Mouse (Mus musculus): ENCODE results near the gene Olfr1217. TPM values are rescaled to one million over a fixed set of nuclear protein-coding genes. Genes with fewer than 3 reads are reported as not detected.

Olfr1217 gene
- not detected in 2 replicates for polyA plus RNA-seq (2012; rRNA removed; ENCODE audit: low replicate concordance)

DNA sequence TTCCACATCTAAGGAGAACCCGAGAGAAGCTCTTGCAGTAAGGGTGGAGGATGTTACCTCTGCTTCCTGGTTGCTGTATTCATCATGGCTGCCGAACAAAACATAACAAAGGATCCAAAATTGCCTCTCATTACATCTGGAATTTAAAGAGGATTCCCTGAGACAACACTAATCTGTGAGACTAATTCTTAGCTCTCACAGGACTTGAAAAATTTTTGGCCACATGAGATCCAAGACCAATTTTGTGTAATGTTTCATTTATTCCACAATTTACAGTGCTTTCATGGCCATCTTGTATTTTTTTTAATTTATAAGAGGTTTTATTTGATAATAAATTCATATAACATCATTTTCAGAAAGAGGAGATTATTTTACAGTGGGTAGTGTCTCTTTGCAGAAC is at the start of gene Olfr1217:
Gene Olfr1217 (minus strand): TSS at position 101 of the 400 bp plus-strand sequence.

DNA sequence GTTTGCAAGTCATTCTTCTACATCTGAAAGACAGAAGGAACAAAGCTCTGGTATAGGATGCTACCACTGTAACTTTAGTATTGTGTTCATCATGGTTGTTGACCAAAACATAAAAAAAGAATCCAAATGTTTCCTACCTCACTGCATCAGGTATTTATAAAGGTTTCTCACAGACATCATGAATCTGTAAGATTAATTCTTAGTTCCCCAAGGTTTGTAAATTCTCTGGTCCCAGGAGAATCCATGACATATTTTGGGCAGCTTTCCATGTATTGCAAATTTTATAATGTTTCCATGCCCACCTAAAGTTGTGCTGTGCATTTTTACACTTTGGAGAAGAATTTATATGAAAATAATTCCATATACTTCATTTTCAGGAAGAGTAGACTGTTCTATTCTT is 29.2 kb upstream of the Olfr1217 start, which contains the start of gene Olfr1218:
Gene Olfr1218 (minus strand): TSS at position 101 of the 400 bp plus-strand sequence.

GRCm38 (mm10) chr2:89018240-89018639 is 13.6 kb downstream of the Olfr1217 start, which contains the start of gene Olfr1216:
TSS of gene Olfr1216 (minus strand) at chr2:89018340.

GRCm38 (mm10) chr2:89006873-89007272 is 25.0 kb downstream of the Olfr1217 start, which contains the start of gene Olfr1215:
TSS of gene Olfr1215 (minus strand) at chr2:89006973.

DNA sequence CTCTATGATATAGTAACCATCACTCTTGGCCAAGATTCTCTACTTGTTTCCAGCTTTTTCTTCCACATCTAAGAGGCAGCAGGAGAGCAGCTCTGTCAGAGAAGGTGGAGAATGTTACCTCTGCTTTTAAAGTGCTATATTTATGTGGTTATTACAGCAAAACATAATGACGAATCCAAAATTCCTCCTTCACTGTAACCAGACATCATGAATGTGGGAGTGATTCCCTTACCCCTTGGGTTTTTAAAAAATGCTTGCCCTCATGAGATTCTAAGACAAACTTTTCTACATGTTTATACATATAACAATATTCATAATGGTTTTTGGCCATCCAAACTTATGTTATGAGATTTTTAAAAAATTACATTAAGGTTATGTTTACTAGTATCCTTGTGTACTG is 39.3 kb downstream of the Olfr1217 start, which contains the start of gene Olfr1214:
Gene Olfr1214 (minus strand): TSS at position 101 of the 400 bp plus-strand sequence.

DNA sequence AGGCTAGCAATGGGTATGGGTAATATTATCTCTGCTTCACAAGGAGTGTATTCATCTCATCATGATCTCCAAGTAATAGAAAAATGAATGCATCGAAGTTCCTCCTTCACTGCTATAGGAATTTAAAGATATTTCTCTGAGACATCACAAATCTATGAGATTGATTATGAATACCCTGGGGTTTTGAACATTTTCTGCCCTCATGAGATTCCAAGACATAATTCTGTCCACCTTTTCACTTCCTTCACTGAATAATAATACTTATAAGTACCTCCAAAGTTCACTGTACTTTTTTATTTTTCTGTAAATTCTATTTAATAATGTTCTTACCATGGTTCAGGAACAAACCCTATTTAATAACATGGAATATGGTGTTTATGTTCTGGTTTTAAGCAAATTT is 51.7 kb downstream of the Olfr1217 start, which contains the start of gene Gm13762:
Gene Gm13762 (minus strand): TSS at position 101 of the 400 bp plus-strand sequence.

Other genes starting within 250 kb of the Olfr1217 start
- gene Olfr1201, start 239.0 kb downstream of the Olfr1217 start, polyA plus RNA-seq (2012; rRNA removed; ENCODE audit: low replicate concordance), result not detected in 2 replicates
- not detected in 2 replicates for gene Olfr1202, start 217.6 kb downstream of the Olfr1217 start, polyA plus RNA-seq (2012; rRNA removed; ENCODE audit: low replicate concordance)
- gene Olfr1205, start 202.3 kb downstream of the Olfr1217 start, polyA plus RNA-seq (2012; rRNA removed; ENCODE audit: low replicate concordance), result not detected in 2 replicates
- gene Olfr1204, start 182.8 kb downstream of the Olfr1217 start, polyA plus RNA-seq (2012; rRNA removed; ENCODE audit: low replicate concordance), result not detected in 2 replicates
- not detected in 2 replicates for gene Olfr1206, start 168.8 kb downstream of the Olfr1217 start, polyA plus RNA-seq (2012; rRNA removed; ENCODE audit: low replicate concordance)
- gene Olfr1208, start 129.8 kb downstream of the Olfr1217 start, polyA plus RNA-seq (2012; rRNA removed; ENCODE audit: low replicate concordance), result not detected in 2 replicates
- gene Olfr1209, start 116.9 kb downstream of the Olfr1217 start, polyA plus RNA-seq (2012; rRNA removed; ENCODE audit: low replicate concordance), result not detected in 2 replicates
- not detected in 2 replicates for gene Olfr1211, start 94.0 kb downstream of the Olfr1217 start, polyA plus RNA-seq (2012; rRNA removed; ENCODE audit: low replicate concordance)
- gene Olfr1212, start 78.1 kb downstream of the Olfr1217 start, polyA plus RNA-seq (2012; rRNA removed; ENCODE audit: low replicate concordance), result not detected in 2 replicates
- gene Gm13762, start 51.8 kb downstream of the Olfr1217 start, polyA plus RNA-seq (2012; rRNA removed; ENCODE audit: low replicate concordance), result not detected in 2 replicates
- gene Olfr1214, start 39.4 kb downstream of the Olfr1217 start, polyA plus RNA-seq (2012; rRNA removed; ENCODE audit: low replicate concordance), result not detected in 2 replicates
- gene Olfr1215, start 25.1 kb downstream of the Olfr1217 start, polyA plus RNA-seq (2012; rRNA removed; ENCODE audit: low replicate concordance), result not detected in 2 replicates
- not detected in 2 replicates for gene Olfr1216, start 13.7 kb downstream of the Olfr1217 start, polyA plus RNA-seq (2012; rRNA removed; ENCODE audit: low replicate concordance)
- not detected in 2 replicates for gene Olfr1218, start 29.1 kb upstream of the Olfr1217 start, polyA plus RNA-seq (2012; rRNA removed; ENCODE audit: low replicate concordance)
- not detected in 2 replicates for gene Olfr1219, start 51.4 kb upstream of the Olfr1217 start, polyA plus RNA-seq (2012; rRNA removed; ENCODE audit: low replicate concordance)
- not detected in 2 replicates for gene Olfr1220, start 74.8 kb upstream of the Olfr1217 start, polyA plus RNA-seq (2012; rRNA removed; ENCODE audit: low replicate concordance)
- gene Olfr1221, start 85.2 kb upstream of the Olfr1217 start, polyA plus RNA-seq (2012; rRNA removed; ENCODE audit: low replicate concordance), result not detected in 2 replicates
- gene Olfr1222, start 101.0 kb upstream of the Olfr1217 start, polyA plus RNA-seq (2012; rRNA removed; ENCODE audit: low replicate concordance), result not detected in 2 replicates
- not detected in 2 replicates for gene Olfr1223, start 119.5 kb upstream of the Olfr1217 start, polyA plus RNA-seq (2012; rRNA removed; ENCODE audit: low replicate concordance)
- not detected in 2 replicates for gene Olfr1224-ps1, start 132.0 kb upstream of the Olfr1217 start, polyA plus RNA-seq (2012; rRNA removed; ENCODE audit: low replicate concordance)
- gene Olfr1225, start 142.6 kb upstream of the Olfr1217 start, polyA plus RNA-seq (2012; rRNA removed; ENCODE audit: low replicate concordance), result not detected in 2 replicates
- gene Olfr1226, start 168.0 kb upstream of the Olfr1217 start, polyA plus RNA-seq (2012; rRNA removed; ENCODE audit: low replicate concordance), result not detected in 2 replicates
- gene Olfr1228, start 222.0 kb upstream of the Olfr1217 start, polyA plus RNA-seq (2012; rRNA removed; ENCODE audit: low replicate concordance), result not detected in 2 replicates